Mouse (Mus musculus) kidney, adult 10 weeks (tissue): ENCODE results near the gene Snx20. TPM values are rescaled to one million over a fixed set of nuclear protein-coding genes. Genes with fewer than 3 reads are reported as not detected.

Experiments
- polyA plus RNA-seq: library from polyadenylated mRNA; stranded (reverse); fragments of 350-450 nt; fragmentation: Illumina TruSeq; extraction: RNeasy Lipid Tissue Mini Kit (QIAGEN cat#74804); gene quantifications from one replicate; pipeline ENCODE4 v1.2.3, GENCODE M21; 2014; ENCODE audit warnings: low read depth, low replicate concordance

Gene Snx20
- polyA plus RNA-seq, result 0.44 TPM

GRCm38 (mm10) chr8:88635474-88636397 lies at the start of gene Snx20:
TSS of gene Snx20 (minus strand) at chr8:88636128.

GRCm38 (mm10) chr8:88646837-88647778 lies 11.2 kb upstream of the Snx20 start, which contains the start of gene Nod2:
TSS of gene Nod2 (plus strand) at chr8:88647315.

Other genes with a start within 250 kb of the Snx20 start
- gene Nkd1, start 114.8 kb downstream of the Snx20 start, polyA plus RNA-seq, result 0.28 TPM
- 0.40 TPM for gene Nod2, start 11.2 kb upstream of the Snx20 start, polyA plus RNA-seq
- 66.9 TPM for gene Cyld, start 60.9 kb upstream of the Snx20 start, polyA plus RNA-seq